Mouse (Mus musculus): Measurements from ENCODE around the gene Zbtb33. TPM values are rescaled to one million over a fixed set of nuclear protein-coding genes. Genes with fewer than 3 reads are reported as not detected.
A peak's percentile ranks its signal among the peaks of the same experiment; 100 is the strongest.

The Zbtb33 gene
- polyA plus RNA-seq, 1 experiment from 2014 or later: 1.3 TPM

DNA sequence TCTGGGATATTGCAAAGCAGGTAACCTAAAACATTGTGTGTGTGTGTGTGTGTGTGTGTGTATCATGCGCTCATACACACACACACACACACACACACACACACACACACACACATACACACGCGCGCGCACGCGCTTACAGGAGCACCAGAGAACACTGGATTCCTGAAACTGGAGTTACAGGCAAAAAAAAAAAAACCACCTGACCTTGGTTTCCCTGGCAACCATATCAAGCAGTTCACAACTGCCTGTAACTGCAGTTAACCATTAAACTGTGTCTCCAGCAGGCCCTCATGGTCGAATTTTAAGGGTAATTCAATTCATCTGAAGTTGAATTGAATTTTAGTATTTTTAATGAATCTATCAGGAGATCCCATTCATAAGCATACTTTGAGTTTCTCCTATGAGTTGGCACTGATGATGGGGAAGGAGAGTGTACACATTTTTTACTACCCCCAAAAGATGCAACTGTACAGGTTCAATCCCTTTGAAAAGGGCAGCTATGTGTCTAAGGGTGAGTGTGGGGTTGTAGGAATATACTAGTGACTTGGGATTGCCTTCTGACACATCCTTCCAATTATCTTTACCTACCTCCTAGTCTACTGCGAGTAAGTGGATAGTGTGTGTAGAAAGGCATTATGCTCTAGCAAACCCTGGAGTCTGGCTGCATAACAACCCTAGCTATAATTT lies 27.5 kb downstream of the Zbtb33 start:
- H3K9me3 ChIP-seq (ENCODE audit: low read length): no peaks in the 10 kb centered on the region
- DNase-seq: peak; percentile 23
- no peak overlapping the region for H3K27ac ChIP-seq (ENCODE audit: low read depth)
- no peaks in the 10 kb centered on the region for H3K36me3 ChIP-seq (replicated peaks; ENCODE audit: insufficient read depth, low read length)
- H3K9ac ChIP-seq (replicated peaks): no peak overlapping the region
- H3K4me2 ChIP-seq (ENCODE audit: low read depth, low read length): no peak overlapping the region
- H3K4me3 ChIP-seq (ENCODE audit: low read depth, low read length): no peak overlapping the region
- WGBS (ENCODE audit: insufficient replicate concordance): 70% methylated on average over 9 of the region's 9 CpGs
- H3K4me1 ChIP-seq (ENCODE audit: insufficient read depth): no peaks in the 10 kb centered on the region
- peak; percentile 56 for ATAC-seq
- TF ChIP-seq CTCF (IDR thresholded peaks at IDR 0.05; ENCODE audit: low read depth): no peak
- no peak for TF ChIP-seq EP300 (IDR thresholded peaks at IDR 0.05; ENCODE audit: low read depth)
- H3K27me3 ChIP-seq (ENCODE audit: insufficient read depth, low read length): no peaks in the 10 kb centered on the region

GRCm38 (mm10) chrX:38217676-38217991 lies 28.0 kb downstream of the Zbtb33 start:
- Histone ChIP-seq H3K4me1 (ENCODE audit: insufficient read depth) (no peaks in the 10 kb centered on the region), H3K4me3 (ENCODE audit: low read depth, low read length) (no peak overlapping the region), H3K27me3 (ENCODE audit: insufficient read depth, low read length) (no peaks in the 10 kb centered on the region), H3K9ac (replicated peaks) (no peak overlapping the region), H3K4me2 (ENCODE audit: low read depth, low read length) (no peak overlapping the region), H3K27ac (ENCODE audit: low read depth) (no peak overlapping the region), H3K9me3 (ENCODE audit: low read length) (no peaks in the 10 kb centered on the region), H3K36me3 (replicated peaks; ENCODE audit: insufficient read depth, low read length) (no peaks in the 10 kb centered on the region)
- TF ChIP-seq EP300 (IDR thresholded peaks at IDR 0.05; ENCODE audit: low read depth) (no peak), CTCF (IDR thresholded peaks at IDR 0.05; ENCODE audit: low read depth) (no peak)
- WGBS (ENCODE audit: insufficient replicate concordance): 81% methylated on average over 2 of the region's 2 CpGs
- DNase-seq: no peak
- ATAC-seq: no peak

GRCm38 (mm10) chrX:38222757-38223156 lies 33.2 kb downstream of the Zbtb33 start:
- H3K4me2 ChIP-seq (ENCODE audit: low read depth, low read length): no peak overlapping the region
- DNase-seq: no peak
- 63% methylated on average over 2 of the region's 2 CpGs for WGBS (ENCODE audit: insufficient replicate concordance)
- no peaks in the 10 kb centered on the region for H3K4me1 ChIP-seq (ENCODE audit: insufficient read depth)
- TF ChIP-seq CTCF (IDR thresholded peaks at IDR 0.05; ENCODE audit: low read depth) (no peak), EP300 (IDR thresholded peaks at IDR 0.05; ENCODE audit: low read depth) (no peak)
- H3K4me3 ChIP-seq (ENCODE audit: low read depth, low read length): no peak overlapping the region
- H3K27ac ChIP-seq (ENCODE audit: low read depth): no peak overlapping the region
- H3K9ac ChIP-seq (replicated peaks): no peak overlapping the region
- no peaks in the 10 kb centered on the region for H3K36me3 ChIP-seq (replicated peaks; ENCODE audit: insufficient read depth, low read length)
- H3K9me3 ChIP-seq (ENCODE audit: low read length): no peaks in the 10 kb centered on the region
- H3K27me3 ChIP-seq (ENCODE audit: insufficient read depth, low read length): no peaks in the 10 kb centered on the region
- no peak for ATAC-seq

DNA sequence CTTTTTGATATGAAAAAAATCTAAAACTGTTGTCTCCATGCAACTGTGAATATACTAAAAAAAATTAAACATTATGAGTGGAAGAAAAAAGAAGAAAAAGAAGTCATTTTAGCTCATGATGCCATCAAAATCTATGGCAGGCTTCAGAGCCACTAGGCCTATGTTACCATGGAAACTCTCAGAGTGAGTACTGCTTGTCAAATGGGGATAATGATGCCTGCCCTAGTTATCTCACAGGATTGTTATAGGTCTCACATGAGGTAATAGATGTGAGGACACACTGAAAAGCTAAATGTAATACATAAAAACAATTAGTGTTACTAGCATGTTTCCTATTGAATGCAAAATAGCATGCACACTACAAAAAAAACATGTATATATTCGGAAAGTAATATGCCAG lies 40.3 kb downstream of the Zbtb33 start:
- 56% methylated on average over 1 of the region's 1 CpGs for WGBS (ENCODE audit: insufficient replicate concordance)
- TF ChIP-seq CTCF (IDR thresholded peaks at IDR 0.05; ENCODE audit: low read depth) (no peak), EP300 (IDR thresholded peaks at IDR 0.05; ENCODE audit: low read depth) (no peak)
- no peaks in the 10 kb centered on the region for H3K4me1 ChIP-seq (ENCODE audit: insufficient read depth)

DNA sequence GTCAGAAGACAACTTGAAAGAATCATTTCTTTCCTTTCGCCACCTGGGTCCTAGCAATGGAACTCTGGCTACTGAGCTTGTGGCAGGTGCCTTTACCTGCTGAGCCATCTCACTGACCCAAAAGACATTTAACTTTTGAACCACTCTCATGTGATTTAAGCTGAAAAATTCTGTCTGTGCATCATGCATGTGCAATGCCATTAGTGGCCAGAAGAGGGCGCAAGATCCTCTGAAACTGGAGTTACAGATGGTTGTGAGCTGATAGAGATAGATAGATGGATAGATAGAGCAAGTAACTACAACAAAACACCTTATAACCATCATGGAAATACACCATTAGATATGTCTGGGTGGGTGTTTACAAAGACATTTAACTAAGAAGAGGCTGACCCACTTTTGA lies 48.1 kb downstream of the Zbtb33 start:
- H3K27me3 ChIP-seq (ENCODE audit: insufficient read depth, low read length): no peaks in the 10 kb centered on the region
- peak; percentile 36 for DNase-seq
- no peaks in the 10 kb centered on the region for H3K4me1 ChIP-seq (ENCODE audit: insufficient read depth)
- WGBS (ENCODE audit: insufficient replicate concordance): 34% methylated on average over 2 of the region's 2 CpGs
- no peak overlapping the region for H3K4me2 ChIP-seq (ENCODE audit: low read depth, low read length)
- TF ChIP-seq EP300 (IDR thresholded peaks at IDR 0.05; ENCODE audit: low read depth) (no peak), CTCF (IDR thresholded peaks at IDR 0.05; ENCODE audit: low read depth) (peak; percentile 78)
- no peak for ATAC-seq
- H3K9me3 ChIP-seq (ENCODE audit: low read length): no peaks in the 10 kb centered on the region
- H3K4me3 ChIP-seq (ENCODE audit: low read depth, low read length): no peak overlapping the region
- H3K27ac ChIP-seq (ENCODE audit: low read depth): no peak overlapping the region
- H3K36me3 ChIP-seq (replicated peaks; ENCODE audit: insufficient read depth, low read length): no peaks in the 10 kb centered on the region
- H3K9ac ChIP-seq (replicated peaks): no peak overlapping the region

More for the DNA sequence above, 40.3 kb downstream of the Zbtb33 start:
- H3K9me3 ChIP-seq (ENCODE audit: low read length): no peaks in the 10 kb centered on the region
- no peak for DNase-seq
- ATAC-seq: no peak
- H3K4me2 ChIP-seq (ENCODE audit: low read depth, low read length): no peak overlapping the region
- no peak overlapping the region for H3K27ac ChIP-seq (ENCODE audit: low read depth)
- H3K9ac ChIP-seq (replicated peaks): no peak overlapping the region
- H3K4me3 ChIP-seq (ENCODE audit: low read depth, low read length): no peak overlapping the region
- no peaks in the 10 kb centered on the region for H3K36me3 ChIP-seq (replicated peaks; ENCODE audit: insufficient read depth, low read length)
- no peaks in the 10 kb centered on the region for H3K27me3 ChIP-seq (ENCODE audit: insufficient read depth, low read length)

Small RNA genes within 50 kb of the gene (microRNA-seq; reads per million reads assigned to microRNA genes)
- not detected for gene Mir3110

Other genes starting within 250 kb of the Zbtb33 start
- gene Btg1-ps1, start 171.0 kb upstream of the Zbtb33 start, polyA plus RNA-seq (2015; fragmentation: Nextera tagmentation; extraction: Ambion mirVana): not detected in 2 replicates
- gene Btg1-ps2, start 146.7 kb upstream of the Zbtb33 start, polyA plus RNA-seq (2015; fragmentation: Nextera tagmentation; extraction: Ambion mirVana): not detected in 2 replicates
- gene Rhox10, start 123.3 kb upstream of the Zbtb33 start, polyA plus RNA-seq (2015; fragmentation: Nextera tagmentation; extraction: Ambion mirVana): not detected in 2 replicates
- gene Rhox11, start 104.7 kb upstream of the Zbtb33 start, polyA plus RNA-seq (2015; fragmentation: Nextera tagmentation; extraction: Ambion mirVana): not detected in 2 replicates
- gene Rhox12, start 78.9 kb upstream of the Zbtb33 start, polyA plus RNA-seq (2015; fragmentation: Nextera tagmentation; extraction: Ambion mirVana): not detected in 2 replicates
- gene Rhox13, start 68.6 kb upstream of the Zbtb33 start, polyA plus RNA-seq (2015; fragmentation: Nextera tagmentation; extraction: Ambion mirVana): not detected in 2 replicates
- gene Tmem255a, start 62.6 kb downstream of the Zbtb33 start, polyA plus RNA-seq (2015; fragmentation: Nextera tagmentation; extraction: Ambion mirVana): 2.4 and 2.7 TPM in 2 replicates
- gene Atp1b4, start 126.4 kb downstream of the Zbtb33 start, polyA plus RNA-seq (2015; fragmentation: Nextera tagmentation; extraction: Ambion mirVana): 0.06 and 1.5 TPM in 2 replicates